Mouse (Mus musculus) testis, adult 2 months (tissue): ENCODE measurements around the gene Dnajc15.

Experiments
- CTCF ChIP-seq: fragments of 200-500 bp; IDR thresholded peaks from 2 replicates; pipeline ENCODE4 v1.5.1; 2012; ENCODE audit warnings: low read depth, mild to moderate bottlenecking, inconsistent platforms, low read length, moderate library complexity; ENCODE audit not compliant: control insufficient read depth, insufficient read depth, insufficient replicate concordance
- POLR2A ChIP-seq: fragments of 200-500 bp; IDR thresholded peaks from 2 replicates; pipeline ENCODE4 v1.6.1; 2012; ENCODE audit warnings: low read depth, mild to moderate bottlenecking, inconsistent platforms, low read length, moderate library complexity; ENCODE audit not compliant: control insufficient read depth

DNA sequence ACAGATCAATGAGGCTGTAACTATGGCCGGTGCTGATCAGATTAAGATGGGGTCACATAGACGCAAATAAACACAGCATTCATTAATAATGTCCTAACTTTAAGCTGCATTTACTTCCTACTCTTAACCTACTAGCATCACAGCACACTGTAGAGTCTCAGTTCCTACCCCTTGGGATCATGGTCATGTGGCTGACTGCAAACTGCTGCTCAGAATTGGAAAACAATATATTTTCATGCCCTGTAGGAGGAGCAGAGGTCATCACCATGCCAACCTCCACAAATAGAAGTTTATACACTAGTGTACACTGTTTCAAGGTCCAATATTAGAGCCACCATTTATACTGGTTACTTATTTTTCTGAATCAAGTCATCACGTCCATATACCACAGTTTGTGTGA is 21.0 kb upstream of the Dnajc15 start:
- no peak for TF ChIP-seq POLR2A
- TF ChIP-seq CTCF, result no peak
